Mouse (Mus musculus) thymus, adult 2 months (tissue): Measurements from ENCODE around the gene Tent5c. TPM values are rescaled to one million over a fixed set of nuclear protein-coding genes. Genes with fewer than 3 reads are reported as not detected.

Source experiments
- DNase-seq: peaks from one replicate; pipeline ENCODE4 v3.0.0; 2021
- H3K27ac ChIP-seq: fragments of 200-500 bp; 2 replicates; pipeline ENCODE4 v1.5.1; 2012; ENCODE audit warnings: low read length, control low read depth; ENCODE audit not compliant: control insufficient read depth, insufficient read depth
- H3K27me3 ChIP-seq: fragments of 200-500 bp; 2 replicates; pipeline ENCODE4 v1.6.1; 2012; ENCODE audit warnings: mild to moderate bottlenecking, low read length, moderate library complexity, mixed read lengths; ENCODE audit not compliant: control insufficient read depth, insufficient read depth
- H3K36me3 ChIP-seq: fragments of 200-500 bp; 2 replicates; pipeline ENCODE4 v1.6.1; 2012; ENCODE audit warnings: mild to moderate bottlenecking, low read length, moderate library complexity; ENCODE audit not compliant: control insufficient read depth, insufficient read depth
- H3K4me1 ChIP-seq: fragments of 200-500 bp; replicated peaks from 2 replicates; pipeline ENCODE4 v1.6.1; 2012; ENCODE audit warnings: low read length; ENCODE audit not compliant: control insufficient read depth, insufficient read depth
- H3K4me3 ChIP-seq: fragments of 200-500 bp; 2 replicates; pipeline ENCODE4 v1.5.1; 2012; ENCODE audit warnings: mild to moderate bottlenecking, low read length, control low read depth, moderate library complexity; ENCODE audit not compliant: control insufficient read depth, insufficient read depth
- CTCF ChIP-seq: fragments of 200-500 bp; IDR thresholded peaks from 2 replicates; pipeline ENCODE4 v1.5.1; 2012; ENCODE audit warnings: mild to moderate bottlenecking, control low read depth, low read length, moderate library complexity, borderline replicate concordance; ENCODE audit not compliant: control insufficient read depth, poor library complexity, insufficient read depth; ENCODE audit errors: extremely low read depth
- POLR2A ChIP-seq: fragments of 200-500 bp; IDR thresholded peaks from 2 replicates; pipeline ENCODE4 v1.6.1; 2012; ENCODE audit warnings: mild to moderate bottlenecking, low read length, control low read depth, moderate library complexity; ENCODE audit not compliant: control insufficient read depth, poor library complexity, insufficient read depth; ENCODE audit errors: extremely low read depth
- WGBS: fragments of 180-500 bp; shearing (Covaris S2); methylation state at CpG from one replicate; pipeline ENCODE4 v1.1.7; 2018; 5-methylcytosine and 5-hydroxymethylcytosine counted together
- polyA plus RNA-seq: library from polyadenylated mRNA; depleted of rRNA; stranded (reverse); fragments of >200 nt; gene quantifications from 2 replicates; pipeline ENCODE4 v1.2.3, GENCODE M21; 2012

Tent5c gene
- polyA plus RNA-seq, 1 experiment = 5.7 TPM

GRCm38 (mm10) chr3:100480251-100481005 is 8.7 kb downstream of the Tent5c start:
- Histone ChIP-seq H3K27ac (peak overlapping the region; percentile 39; the same call in 1 of the 2 replicates), H3K4me3 (no peak overlapping the region), H3K4me1 (peaks cover 11% of the 10 kb centered on the region), H3K36me3 (no peaks in the 10 kb centered on the region), H3K27me3 (no peaks in the 10 kb centered on the region)
- no peak for TF ChIP-seq POLR2A
- TF ChIP-seq CTCF = no peak
- DNase-seq = peak; percentile 51
- whole genome bisulfite sequencing = 63% methylated on average over 7 of the region's 7 CpGs

GRCm38 (mm10) chr3:100474950-100475472 is 14.1 kb downstream of the Tent5c start:
- 54% methylated on average over 8 of the region's 8 CpGs for WGBS
- H3K36me3 ChIP-seq = no peaks in the 10 kb centered on the region
- H3K27me3 ChIP-seq = no peaks in the 10 kb centered on the region
- TF ChIP-seq CTCF = no peak
- TF ChIP-seq POLR2A = no peak
- no peak for DNase-seq
- H3K4me1 ChIP-seq = peaks cover 7% of the 10 kb centered on the region; the same call in 1 of the 2 replicates
- no peak overlapping the region for H3K27ac ChIP-seq
- no peak overlapping the region for H3K4me3 ChIP-seq

- DNase-seq = no peak
- WGBS = 91% methylated on average over 7 of the region's 7 CpGs
- Histone ChIP-seq H3K4me1 (peaks cover 3% of the 10 kb centered on the region; the same call in 1 of the 2 replicates), H3K27ac (no peak overlapping the region), H3K27me3 (no peaks in the 10 kb centered on the region), H3K36me3 (no peaks in the 10 kb centered on the region), H3K4me3 (no peak overlapping the region)
- TF ChIP-seq POLR2A (no peak), CTCF (no peak)
Observed at GRCm38 (mm10) chr3:100474536-100474935, 14.6 kb downstream of the Tent5c start.

GRCm38 (mm10) chr3:100473146-100473545 is 16.0 kb downstream of the Tent5c start:
- TF ChIP-seq CTCF = no peak
- TF ChIP-seq POLR2A = no peak
- Histone ChIP-seq H3K27me3 (no peaks in the 10 kb centered on the region), H3K36me3 (no peaks in the 10 kb centered on the region), H3K4me1 (peaks cover 3% of the 10 kb centered on the region; the same call in 1 of the 2 replicates), H3K27ac (no peak overlapping the region), H3K4me3 (no peak overlapping the region)
- DNase-seq = no peak
- WGBS = 95% methylated on average over 21 of the region's 21 CpGs

- 91% methylated on average over 3 of the region's 3 CpGs for WGBS
- TF ChIP-seq CTCF (no peak), POLR2A (no peak)
- Histone ChIP-seq H3K4me3 (no peak overlapping the region), H3K36me3 (no peaks in the 10 kb centered on the region), H3K27me3 (no peaks in the 10 kb centered on the region), H3K4me1 (peaks cover 3% of the 10 kb centered on the region; the same call in 1 of the 2 replicates), H3K27ac (no peak overlapping the region)
- DNase-seq = no peak
Observed at GRCm38 (mm10) chr3:100470902-100471301, 18.2 kb downstream of the Tent5c start.

GRCm38 (mm10) chr3:100470101-100470500 is 19.0 kb downstream of the Tent5c start:
- Histone ChIP-seq H3K27me3 (no peaks in the 10 kb centered on the region), H3K36me3 (no peaks in the 10 kb centered on the region), H3K27ac (no peak overlapping the region), H3K4me1 (peaks cover 3% of the 10 kb centered on the region; the same call in 1 of the 2 replicates), H3K4me3 (no peak overlapping the region)
- TF ChIP-seq POLR2A (no peak), CTCF (no peak)
- WGBS = 84% methylated on average over 3 of the region's 3 CpGs
- DNase-seq = no peak
